Mouse (Mus musculus): ENCODE data around the gene Fam71f1. TPM values are rescaled to one million over a fixed set of nuclear protein-coding genes. Genes with fewer than 3 reads are reported as not detected.
"Not testable (repeated sequence)": the region's sequence is repeated elsewhere in the genome, so short reads cannot be mapped to it uniquely, and the experiment has no call there.

Gene Fam71f1
- polyA plus RNA-seq, 1 experiment from 2014 or later: not detected

GRCm38 (mm10) chr6:29326961-29327360, 8.0 kb downstream of the Fam71f1 start:
- DNase-seq (ENCODE audit: low spot score): no peak

DNA sequence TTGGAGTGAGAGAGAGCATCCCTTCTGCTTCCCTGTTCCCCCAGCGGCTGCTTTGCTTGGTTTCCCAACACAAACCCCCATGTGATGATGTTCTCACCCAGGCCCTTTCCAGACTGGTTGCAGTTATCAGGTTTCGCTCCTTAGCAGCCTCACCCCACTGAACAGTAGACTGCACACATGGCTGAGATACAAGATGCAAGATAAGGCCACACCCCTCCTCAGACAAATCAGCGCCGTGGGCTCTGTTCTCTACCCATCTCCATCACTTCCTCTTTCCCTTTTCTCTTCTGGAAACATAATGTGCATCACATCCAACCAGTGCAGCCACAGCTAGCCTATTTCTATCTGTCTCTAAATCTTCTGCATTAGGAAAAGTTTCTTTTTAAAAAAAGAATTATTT, 10.6 kb downstream of the Fam71f1 start:
- no peak for DNase-seq (ENCODE audit: low spot score)

GRCm38 (mm10) chr6:29346512-29346911, 27.6 kb downstream of the Fam71f1 start:
- not testable (repeated sequence) for DNase-seq (ENCODE audit: low spot score)

- DNase-seq (ENCODE audit: low spot score): no peak
These were observed 28.2 kb downstream of the Fam71f1 start for GRCm38 (mm10) chr6:29347189-29347588.

DNA sequence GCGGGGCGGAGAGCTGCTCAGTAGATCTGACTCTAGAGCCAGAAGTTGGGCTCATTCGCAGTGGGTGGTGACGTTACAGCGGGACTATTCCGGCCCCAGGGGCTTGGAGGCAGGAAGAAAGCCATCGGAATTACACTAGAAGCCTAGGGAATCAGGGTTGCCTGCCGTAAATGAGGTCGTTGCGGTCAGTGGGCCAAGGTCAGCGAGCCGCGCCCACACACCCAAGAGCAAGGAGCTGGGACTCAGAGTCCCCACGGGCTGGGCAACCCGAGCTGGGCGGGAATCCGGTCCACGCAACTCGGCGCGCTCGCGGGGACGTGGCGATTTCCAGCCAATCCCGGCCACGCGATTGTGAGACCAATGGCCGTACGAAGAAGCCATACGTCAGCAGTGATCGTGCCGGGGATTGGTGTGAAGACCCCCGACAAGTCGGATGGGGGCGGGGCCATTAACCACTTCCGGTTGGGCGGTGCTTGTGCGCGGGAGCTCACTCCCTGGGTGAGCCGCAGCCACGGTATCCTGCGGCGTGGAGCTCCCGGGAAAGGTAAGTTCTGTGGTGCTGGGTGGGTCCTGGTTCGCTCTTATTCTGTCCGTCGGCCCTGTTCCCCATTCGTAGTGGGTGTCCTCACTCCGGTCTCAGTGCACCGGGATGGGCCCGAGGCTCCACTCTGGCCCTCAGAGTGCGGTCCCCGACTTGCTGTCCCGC, 28.9 kb downstream of the Fam71f1 start, which contains the start of gene Calu:
TSS of gene Calu (plus strand) at position 405 of the 706 bp plus-strand sequence.
- DNase-seq (ENCODE audit: low spot score): peak; percentile 99

- DNase-seq (ENCODE audit: low spot score): no peak
These were observed 29.4 kb downstream of the Fam71f1 start for GRCm38 (mm10) chr6:29348371-29348724.

GRCm38 (mm10) chr6:29351613-29352012, 32.7 kb downstream of the Fam71f1 start:
- DNase-seq (ENCODE audit: low spot score): peak; percentile 9

GRCm38 (mm10) chr6:29352816-29353215, 33.9 kb downstream of the Fam71f1 start:
- DNase-seq (ENCODE audit: low spot score): no peak

DNA sequence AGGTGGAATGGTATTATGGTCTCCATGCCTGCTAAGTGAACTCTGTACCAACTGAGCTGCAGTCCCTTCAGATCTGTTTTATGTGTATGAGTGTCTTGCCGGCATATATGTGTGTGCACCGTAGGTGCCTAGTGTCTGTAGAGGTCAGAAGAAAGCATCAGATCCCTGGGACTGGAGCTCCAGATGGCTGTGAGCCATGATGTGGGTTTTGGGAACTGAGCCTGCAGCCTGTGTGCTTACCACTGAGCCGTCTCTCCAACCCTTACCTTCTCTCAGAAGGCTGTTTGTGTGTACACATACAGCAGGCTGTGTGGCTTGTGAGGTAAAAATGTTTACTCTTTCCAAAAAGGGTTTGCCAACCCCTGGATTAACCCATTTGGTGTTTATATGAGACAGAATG, 40.4 kb downstream of the Fam71f1 start:
- no peak for DNase-seq (ENCODE audit: low spot score)

- DNase-seq (ENCODE audit: low spot score): no peak
These were observed 41.3 kb downstream of the Fam71f1 start for GRCm38 (mm10) chr6:29360211-29360610.

- DNase-seq (ENCODE audit: low spot score): no peak
These were observed 43.5 kb downstream of the Fam71f1 start for GRCm38 (mm10) chr6:29362246-29363128.

- DNase-seq (ENCODE audit: low spot score): no peak
These were observed 44.2 kb downstream of the Fam71f1 start for GRCm38 (mm10) chr6:29363129-29363515.

GRCm38 (mm10) chr6:29365277-29365676, 46.3 kb downstream of the Fam71f1 start:
- no peak for DNase-seq (ENCODE audit: low spot score)

GRCm38 (mm10) chr6:29377386-29377785, 58.4 kb downstream of the Fam71f1 start:
- DNase-seq (ENCODE audit: low spot score): no peak

DNA sequence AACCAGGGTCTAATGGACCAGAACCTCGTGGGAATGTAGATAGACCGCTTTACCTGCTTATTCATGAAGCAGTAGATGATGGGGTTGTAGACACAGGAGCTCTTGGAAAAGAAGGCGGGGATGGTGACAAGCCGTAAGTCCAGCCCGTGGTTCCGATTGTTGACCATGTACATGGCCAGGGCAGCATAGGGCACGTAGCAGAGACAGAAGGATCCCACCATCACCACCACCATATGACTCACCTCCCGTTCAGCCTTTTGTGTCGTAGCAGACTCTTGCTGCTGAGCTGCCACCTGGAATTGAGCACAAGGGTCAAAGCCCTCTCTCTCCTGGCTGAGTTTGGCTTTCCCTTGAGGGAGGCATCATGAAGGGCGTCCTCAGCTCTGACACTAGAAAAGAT, 59.7 kb downstream of the Fam71f1 start:
- DNase-seq (ENCODE audit: low spot score): no peak

DNA sequence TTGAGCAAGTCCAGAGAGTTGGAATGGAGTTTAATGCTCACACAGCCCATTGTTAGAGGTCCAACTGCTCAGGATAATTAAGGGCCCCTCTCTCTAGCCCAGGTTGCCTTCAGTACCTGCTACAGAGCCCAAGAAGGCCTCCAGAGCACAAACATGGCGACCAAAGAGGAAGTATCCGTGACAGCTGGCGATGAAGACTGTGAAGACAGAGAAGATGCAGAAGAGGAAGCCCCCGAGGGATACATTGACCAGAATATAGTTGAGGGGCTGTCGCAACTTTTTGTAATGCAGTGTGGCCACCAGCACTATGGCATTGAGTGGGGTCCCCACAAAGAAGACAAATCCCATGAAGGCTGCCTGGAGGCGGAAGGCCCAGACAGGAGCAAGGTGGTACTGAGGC, 61.0 kb downstream of the Fam71f1 start:
- no peak for DNase-seq (ENCODE audit: low spot score)

- DNase-seq (ENCODE audit: low spot score): no peak
These were observed 63.5 kb downstream of the Fam71f1 start for GRCm38 (mm10) chr6:29382442-29382841.

Other genes starting within 250 kb of the Fam71f1 start
- gene Rbm28, start 154.1 kb upstream of the Fam71f1 start, polyA plus RNA-seq (2015; fragmentation: Nextera tagmentation; extraction: Ambion mirVana): 30.7 and 31.0 TPM in 2 replicates
- gene Prrt4, start 139.6 kb upstream of the Fam71f1 start, polyA plus RNA-seq (2015; fragmentation: Nextera tagmentation; extraction: Ambion mirVana): 0.05 and 0.09 TPM in 2 replicates
- 138 and 141 TPM in 2 replicates for gene Impdh1, start 102.8 kb upstream of the Fam71f1 start, polyA plus RNA-seq (2015; fragmentation: Nextera tagmentation; extraction: Ambion mirVana)
- gene Hilpda, start 46.7 kb upstream of the Fam71f1 start, polyA plus RNA-seq (2015; fragmentation: Nextera tagmentation; extraction: Ambion mirVana): 55.2 and 59.9 TPM in 2 replicates
- 0.61 and 0.73 TPM in 2 replicates for gene Fam71f2, start 39.5 kb upstream of the Fam71f1 start, polyA plus RNA-seq (2015; fragmentation: Nextera tagmentation; extraction: Ambion mirVana)
- 106 and 118 TPM in 2 replicates for gene Calu, start 28.9 kb downstream of the Fam71f1 start, polyA plus RNA-seq (2015; fragmentation: Nextera tagmentation; extraction: Ambion mirVana)
- gene Opn1sw, start 69.3 kb downstream of the Fam71f1 start, polyA plus RNA-seq (2015; fragmentation: Nextera tagmentation; extraction: Ambion mirVana): 0.15 and 0.17 TPM in 2 replicates
- gene Ccdc136, start 77.2 kb downstream of the Fam71f1 start, polyA plus RNA-seq (2015; fragmentation: Nextera tagmentation; extraction: Ambion mirVana): 1.8 and 2.5 TPM in 2 replicates
- 0.17 and 0.35 TPM in 2 replicates for gene Flnc, start 114.1 kb downstream of the Fam71f1 start, polyA plus RNA-seq (2015; fragmentation: Nextera tagmentation; extraction: Ambion mirVana)
- 381 and 416 TPM in 2 replicates for gene Atp6v1f, start 148.6 kb downstream of the Fam71f1 start, polyA plus RNA-seq (2015; fragmentation: Nextera tagmentation; extraction: Ambion mirVana)
- not detected in 2 replicates for gene Atp6v1fnb, start 152.3 kb downstream of the Fam71f1 start, polyA plus RNA-seq (2015; fragmentation: Nextera tagmentation; extraction: Ambion mirVana)
- gene Kcp, start 188.8 kb downstream of the Fam71f1 start, polyA plus RNA-seq (2015; fragmentation: Nextera tagmentation; extraction: Ambion mirVana): 0.82 and 1.2 TPM in 2 replicates
- gene Irf5, start 207.5 kb downstream of the Fam71f1 start, polyA plus RNA-seq (2015; fragmentation: Nextera tagmentation; extraction: Ambion mirVana): 12.3 and 13.4 TPM in 2 replicates